Mouse (Mus musculus): ENCODE results near the gene Klk1b4. TPM values are rescaled to one million over a fixed set of nuclear protein-coding genes. Genes with fewer than 3 reads are reported as not detected.

Klk1b4 gene
- polyA plus RNA-seq, 1 experiment from 2014 or later: not detected

- H3K9ac ChIP-seq (ENCODE audit: low read length): no peak overlapping the region
- no peak overlapping the region for H3K4me2 ChIP-seq (replicated peaks; ENCODE audit: low read depth)
- 53% methylated on average over 2 of the region's 2 CpGs for WGBS
- no peak overlapping the region for H3K4me3 ChIP-seq (ENCODE audit: low read depth, low read length)
- H3K36me3 ChIP-seq (ENCODE audit: control insufficient read depth, insufficient read depth, low read length): no peaks in the 10 kb centered on the region
- H3K27me3 ChIP-seq (ENCODE audit: control insufficient read depth, insufficient read depth, low read length): no peaks in the 10 kb centered on the region
- no peak overlapping the region for H3K27ac ChIP-seq (replicated peaks)
- DNase-seq (ENCODE audit: low spot score): no peak
- H3K9me3 ChIP-seq (ENCODE audit: control insufficient read depth, low read length): no peaks in the 10 kb centered on the region
- TF ChIP-seq EP300 (optimal IDR thresholded peaks at IDR 0.05) (no peak), CTCF (IDR thresholded peaks at IDR 0.05; ENCODE audit: low read depth) (no peak)
- H3K4me1 ChIP-seq (replicated peaks; ENCODE audit: control insufficient read depth, insufficient read depth): no peaks in the 10 kb centered on the region
- ATAC-seq (ENCODE audit: low FRiP score, low TSS enrichment): no peak
Measured at GRCm38 (mm10) chr7:44239913-44240312, 32.7 kb downstream of the Klk1b4 start.

DNA sequence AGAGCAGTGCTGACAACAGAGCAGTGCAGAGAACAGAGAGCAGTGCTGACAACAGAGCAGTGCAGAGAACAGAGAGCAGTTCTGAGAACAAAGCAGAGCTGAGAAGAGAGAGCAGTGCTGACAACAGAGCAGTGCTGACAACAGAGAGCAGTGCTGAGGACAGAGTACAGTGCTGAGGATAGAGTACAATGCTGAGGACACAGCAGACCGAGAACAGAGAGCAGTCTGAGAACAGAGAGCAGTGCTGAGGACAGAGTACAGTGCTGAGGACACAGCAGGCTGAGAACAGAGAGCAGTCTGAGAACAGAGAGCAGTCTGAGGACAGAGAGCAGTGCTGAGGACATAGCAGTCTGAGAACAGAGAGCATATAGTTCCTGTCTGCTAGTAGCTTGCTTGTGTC, 33.5 kb downstream of the Klk1b4 start:
- Histone ChIP-seq H3K27ac (replicated peaks) (no peak overlapping the region), H3K4me3 (ENCODE audit: low read depth, low read length) (no peak overlapping the region), H3K9me3 (ENCODE audit: control insufficient read depth, low read length) (no peaks in the 10 kb centered on the region), H3K4me1 (replicated peaks; ENCODE audit: control insufficient read depth, insufficient read depth) (no peaks in the 10 kb centered on the region), H3K9ac (ENCODE audit: low read length) (no peak overlapping the region), H3K36me3 (ENCODE audit: control insufficient read depth, insufficient read depth, low read length) (no peaks in the 10 kb centered on the region), H3K4me2 (replicated peaks; ENCODE audit: low read depth) (no peak overlapping the region), H3K27me3 (ENCODE audit: control insufficient read depth, insufficient read depth, low read length) (no peaks in the 10 kb centered on the region)
- TF ChIP-seq EP300 (optimal IDR thresholded peaks at IDR 0.05) (no peak), CTCF (IDR thresholded peaks at IDR 0.05; ENCODE audit: low read depth) (no peak)
- DNase-seq (ENCODE audit: low spot score) (no peak), ATAC-seq (ENCODE audit: low FRiP score, low TSS enrichment) (no peak)
- 59% methylated on average over 1 of the region's 1 CpGs for WGBS

GRCm38 (mm10) chr7:44241163-44241562, 33.9 kb downstream of the Klk1b4 start:
- Histone ChIP-seq H3K9me3 (ENCODE audit: control insufficient read depth, low read length) (no peaks in the 10 kb centered on the region), H3K4me1 (replicated peaks; ENCODE audit: control insufficient read depth, insufficient read depth) (no peaks in the 10 kb centered on the region), H3K9ac (ENCODE audit: low read length) (no peak overlapping the region), H3K4me3 (ENCODE audit: low read depth, low read length) (no peak overlapping the region), H3K27ac (replicated peaks) (no peak overlapping the region), H3K4me2 (replicated peaks; ENCODE audit: low read depth) (no peak overlapping the region), H3K36me3 (ENCODE audit: control insufficient read depth, insufficient read depth, low read length) (no peaks in the 10 kb centered on the region), H3K27me3 (ENCODE audit: control insufficient read depth, insufficient read depth, low read length) (no peaks in the 10 kb centered on the region)
- TF ChIP-seq EP300 (optimal IDR thresholded peaks at IDR 0.05): no peak
- TF ChIP-seq CTCF (IDR thresholded peaks at IDR 0.05; ENCODE audit: low read depth): peak; percentile 34
- DNase-seq (ENCODE audit: low spot score) (no peak), ATAC-seq (ENCODE audit: low FRiP score, low TSS enrichment) (no peak)
- 47% methylated on average over 2 of the region's 2 CpGs for WGBS

DNA sequence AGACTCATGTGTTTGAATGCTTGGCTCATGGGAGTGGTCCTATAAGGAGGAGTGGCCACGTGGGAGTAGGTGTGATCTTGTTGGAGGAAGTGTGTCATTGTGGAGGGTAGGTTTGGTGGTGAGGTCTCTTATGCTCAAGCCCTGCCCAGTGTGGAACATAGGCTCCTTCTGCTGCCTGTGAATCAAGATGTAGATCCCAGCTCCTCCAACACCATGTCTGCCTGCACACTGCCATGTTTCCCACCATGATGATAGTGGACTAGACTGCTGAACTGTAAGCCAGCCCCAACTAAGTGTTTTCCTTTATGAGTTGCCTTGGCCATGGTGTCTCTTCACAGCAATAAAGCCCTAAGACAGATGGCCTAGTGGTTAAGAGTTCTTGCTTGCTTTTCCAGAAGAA, 36.8 kb downstream of the Klk1b4 start:
- no peak overlapping the region for H3K9ac ChIP-seq (ENCODE audit: low read length)
- H3K4me1 ChIP-seq (replicated peaks; ENCODE audit: control insufficient read depth, insufficient read depth): no peaks in the 10 kb centered on the region; the same call in 1 of the 2 replicates
- no peaks in the 10 kb centered on the region for H3K9me3 ChIP-seq (ENCODE audit: control insufficient read depth, low read length)
- ATAC-seq (ENCODE audit: low FRiP score, low TSS enrichment): no peak
- H3K27me3 ChIP-seq (ENCODE audit: control insufficient read depth, insufficient read depth, low read length): no peaks in the 10 kb centered on the region
- no peaks in the 10 kb centered on the region for H3K36me3 ChIP-seq (ENCODE audit: control insufficient read depth, insufficient read depth, low read length)
- 44% methylated on average over 1 of the region's 1 CpGs for WGBS
- no peak overlapping the region for H3K4me3 ChIP-seq (ENCODE audit: low read depth, low read length)
- H3K4me2 ChIP-seq (replicated peaks; ENCODE audit: low read depth): no peak overlapping the region
- no peak overlapping the region for H3K27ac ChIP-seq (replicated peaks)
- TF ChIP-seq EP300 (optimal IDR thresholded peaks at IDR 0.05) (no peak), CTCF (IDR thresholded peaks at IDR 0.05; ENCODE audit: low read depth) (no peak)
- no peak for DNase-seq (ENCODE audit: low spot score)

DNA sequence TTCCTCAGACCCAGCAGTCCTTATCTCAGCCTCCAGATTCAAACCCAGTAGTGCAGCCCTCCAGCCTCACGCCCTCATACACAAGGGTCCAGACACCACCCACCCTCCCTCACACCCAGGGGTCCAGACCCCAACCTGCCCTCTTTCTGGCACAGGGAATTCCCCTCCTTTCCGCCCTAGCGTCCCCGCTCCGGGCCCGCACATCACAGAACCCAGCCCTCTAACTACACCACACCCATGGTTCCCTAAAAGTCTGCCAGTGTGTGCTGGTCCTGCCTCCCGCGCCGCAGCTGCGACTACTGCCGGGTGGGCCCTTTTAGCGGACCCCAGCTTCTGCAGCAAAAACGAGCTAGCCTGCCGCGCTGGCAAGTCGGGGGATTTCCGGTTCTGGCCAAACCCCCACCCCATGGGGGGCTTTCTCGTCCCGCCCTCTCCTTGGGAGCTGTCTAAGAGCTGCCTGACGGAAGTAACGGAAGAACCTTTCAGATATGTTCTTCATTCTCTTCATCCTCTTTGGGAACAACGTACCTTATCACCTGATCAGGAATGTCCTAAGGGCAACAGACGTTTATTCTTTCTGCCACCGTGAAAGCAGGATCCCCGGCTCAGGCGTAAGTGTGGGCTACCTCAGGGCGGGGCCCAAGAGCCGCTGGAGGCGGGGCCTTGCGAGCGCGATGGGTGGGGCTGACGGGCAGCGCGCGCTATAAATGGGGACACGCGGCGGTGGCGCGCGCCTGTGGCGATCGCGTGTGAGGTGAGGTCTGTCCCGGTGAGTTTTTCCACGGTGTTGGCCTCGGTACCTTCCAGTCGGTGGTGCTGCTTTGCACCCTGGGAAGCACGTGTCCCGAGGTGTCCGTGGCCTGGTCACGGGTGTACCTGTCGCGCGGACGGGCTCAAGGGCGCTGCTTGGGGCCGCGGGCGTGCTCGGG, 39.1 kb downstream of the Klk1b4 start, which contains the start of the genes 1700028J19Rik and 2410002F23Rik:
Gene 1700028J19Rik, minus strand, starts transcription at position 641 of the 929 bp plus-strand sequence.
Gene 2410002F23Rik, plus strand, starts transcription at position 668 of the 929 bp plus-strand sequence.
- H3K9ac ChIP-seq (ENCODE audit: low read length): peak within 1 kb of the TSS; percentile 92
- H3K27ac ChIP-seq (replicated peaks): peak within 1 kb of the TSS; percentile 95
- H3K36me3 ChIP-seq (ENCODE audit: control insufficient read depth, insufficient read depth, low read length): no peaks in the 10 kb centered on the region; the same call in 1 of the 2 replicates
- no peaks in the 10 kb centered on the region for H3K27me3 ChIP-seq (ENCODE audit: control insufficient read depth, insufficient read depth, low read length)
- TF ChIP-seq CTCF (IDR thresholded peaks at IDR 0.05; ENCODE audit: low read depth) (no peak), EP300 (optimal IDR thresholded peaks at IDR 0.05) (peak; percentile 93)
- H3K9me3 ChIP-seq (ENCODE audit: control insufficient read depth, low read length): no peaks in the 10 kb centered on the region
- peak within 1 kb of the TSS; percentile 75 for H3K4me3 ChIP-seq (ENCODE audit: low read depth, low read length)
- ATAC-seq (ENCODE audit: low FRiP score, low TSS enrichment): peak; percentile 87
- H3K4me2 ChIP-seq (replicated peaks; ENCODE audit: low read depth): peak within 1 kb of the TSS; percentile 70
- H3K4me1 ChIP-seq (replicated peaks; ENCODE audit: control insufficient read depth, insufficient read depth): no peaks in the 10 kb centered on the region; the same call in 1 of the 2 replicates
- DNase-seq (ENCODE audit: low spot score): peak; percentile 91
- under 1% methylated on average over 62 of the region's 62 CpGs for WGBS

All from stomach, postnatal 0 days (tissue).